Mouse (Mus musculus) neutrophil, adult 5-6 weeks (primary cell): Measurements from ENCODE around the gene Fsd2. TPM values are rescaled to one million over a fixed set of nuclear protein-coding genes. Genes with fewer than 3 reads are reported as not detected.

Experiments
- ATAC-seq: fragments of 151-379, 151-347 bp; 2 replicates; pipeline ENCODE4 v1.8.0; 2017; ENCODE audit warnings: mild to moderate bottlenecking, moderate TSS enrichment; ENCODE audit not compliant: insufficient number of reproducible peaks, poor library complexity, low FRiP score, severe bottlenecking; ENCODE audit errors: extremely low read depth
- total RNA-seq: library from RNA; stranded (forward); fragments of 200-1000 nt; gene quantifications from 2 replicates; pipeline ENCODE4 v1.2.3, GENCODE M21; 2017

Fsd2 gene
- total RNA-seq, 1 experiment from 2014 or later: 0.35 TPM

GRCm38 (mm10) chr7:81557252-81557984 lies 9.3 kb downstream of the Fsd2 start:
- no peak for ATAC-seq

DNA sequence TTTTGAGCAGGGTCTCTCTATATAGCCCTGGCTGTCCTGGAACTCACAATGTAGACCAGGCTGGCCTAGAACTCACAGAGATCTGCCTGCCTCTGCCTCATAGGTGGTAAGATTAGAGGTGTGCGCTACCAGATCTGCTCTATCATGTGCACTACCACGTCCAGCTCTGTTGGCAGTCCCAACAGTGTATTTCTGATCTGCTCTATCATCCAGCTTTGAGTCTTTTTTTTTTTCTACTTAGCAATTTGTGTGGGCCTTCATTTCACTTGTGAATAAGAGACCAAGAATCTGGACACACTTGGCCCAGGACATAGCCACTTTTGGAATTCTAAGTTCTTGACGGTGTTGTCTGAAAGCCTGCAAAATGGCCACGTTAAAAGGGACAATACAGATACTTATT lies 9.9 kb downstream of the Fsd2 start:
- no peak for ATAC-seq

- ATAC-seq: peak; percentile 48; the same call in 1 of the 2 replicates
These were observed 12.4 kb downstream of the Fsd2 start for GRCm38 (mm10) chr7:81554369-81554768.

DNA sequence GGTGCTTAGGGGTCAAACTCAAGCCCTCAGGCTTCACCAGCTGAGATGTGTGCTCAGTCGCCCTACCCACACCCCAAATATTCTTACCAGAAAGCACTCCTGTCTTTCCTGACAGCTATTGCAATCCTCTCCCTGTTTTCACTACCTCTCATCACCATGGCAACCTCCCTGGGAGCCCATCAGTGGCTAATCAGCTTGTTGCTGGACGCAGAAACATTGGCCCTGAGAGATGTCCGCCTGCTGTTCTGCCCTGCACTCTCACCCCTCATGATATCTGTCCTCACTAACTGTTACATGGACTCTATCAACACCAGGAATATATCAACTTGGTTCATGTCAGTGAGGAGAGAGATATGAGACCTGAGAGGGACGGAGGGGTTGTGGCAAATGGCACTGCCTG lies 13.2 kb downstream of the Fsd2 start:
- no peak for ATAC-seq

DNA sequence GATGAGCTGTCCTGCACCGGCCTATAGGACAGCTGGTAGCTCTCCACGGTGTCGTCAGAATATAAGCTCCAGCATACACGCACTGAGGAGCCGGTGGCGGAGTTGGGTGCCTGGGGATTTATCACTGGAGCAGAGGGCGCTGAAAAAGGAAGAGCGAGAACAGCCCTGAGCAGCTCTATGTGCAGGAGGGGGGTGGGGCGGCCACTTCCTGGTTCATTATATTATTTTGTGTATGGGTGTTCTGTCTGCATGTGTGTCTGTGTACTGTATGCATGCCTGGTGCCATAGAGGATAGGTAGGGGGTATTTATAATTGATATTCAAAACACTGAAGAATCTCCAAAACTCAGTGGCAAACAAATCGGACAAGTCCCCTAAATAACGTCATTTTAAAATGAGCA lies 17.9 kb downstream of the Fsd2 start:
- ATAC-seq: no peak

- no peak for ATAC-seq
These were observed 23.8 kb downstream of the Fsd2 start for GRCm38 (mm10) chr7:81542934-81543333.

GRCm38 (mm10) chr7:81541924-81542524 lies 24.7 kb downstream of the Fsd2 start:
- ATAC-seq: no peak

GRCm38 (mm10) chr7:81540999-81541398 lies 25.7 kb downstream of the Fsd2 start:
- ATAC-seq: no peak

DNA sequence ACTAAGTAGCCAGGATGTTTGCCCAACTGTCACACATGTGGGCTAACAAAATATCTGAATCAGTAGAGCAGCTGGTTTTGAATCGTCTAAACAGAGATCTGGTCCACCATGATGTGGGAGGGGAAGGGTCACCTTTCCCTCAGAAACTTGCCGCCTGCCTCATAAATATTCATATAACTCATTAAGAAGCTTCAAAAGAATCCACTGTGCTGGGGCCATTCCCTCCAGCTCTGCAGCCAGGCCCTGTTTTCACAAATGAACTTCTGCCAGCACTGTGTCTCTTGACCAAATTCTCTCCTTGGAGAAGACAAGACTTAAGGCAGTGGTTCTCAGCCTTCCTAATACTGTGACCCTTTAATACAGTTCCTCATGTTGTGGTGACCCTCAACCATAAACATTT lies 27.2 kb downstream of the Fsd2 start:
- ATAC-seq: no peak

- ATAC-seq: no peak
These were observed 28.6 kb downstream of the Fsd2 start for GRCm38 (mm10) chr7:81538070-81538675.

DNA sequence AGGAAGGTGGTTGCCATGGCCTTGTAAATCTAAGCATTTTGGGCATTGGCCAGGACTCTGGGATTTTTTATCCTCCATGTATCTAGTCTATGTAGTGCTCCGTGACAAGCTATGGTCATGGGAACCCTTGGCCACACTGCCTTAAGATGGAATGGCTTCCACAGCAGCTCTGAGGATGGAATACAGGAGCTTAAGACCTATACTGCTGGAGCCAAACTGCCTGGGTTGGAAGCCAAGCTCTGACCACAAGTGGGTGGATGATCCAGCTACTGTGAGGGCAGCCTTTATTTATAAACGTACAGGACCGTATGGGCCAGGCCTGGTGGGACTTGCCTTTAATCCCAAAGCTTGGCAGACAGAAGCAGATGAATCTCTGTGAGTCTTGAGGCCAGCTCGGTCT lies 30.3 kb downstream of the Fsd2 start:
- no peak for ATAC-seq

- ATAC-seq: no peak
These were observed 35.3 kb downstream of the Fsd2 start for GRCm38 (mm10) chr7:81531462-81531861.

DNA sequence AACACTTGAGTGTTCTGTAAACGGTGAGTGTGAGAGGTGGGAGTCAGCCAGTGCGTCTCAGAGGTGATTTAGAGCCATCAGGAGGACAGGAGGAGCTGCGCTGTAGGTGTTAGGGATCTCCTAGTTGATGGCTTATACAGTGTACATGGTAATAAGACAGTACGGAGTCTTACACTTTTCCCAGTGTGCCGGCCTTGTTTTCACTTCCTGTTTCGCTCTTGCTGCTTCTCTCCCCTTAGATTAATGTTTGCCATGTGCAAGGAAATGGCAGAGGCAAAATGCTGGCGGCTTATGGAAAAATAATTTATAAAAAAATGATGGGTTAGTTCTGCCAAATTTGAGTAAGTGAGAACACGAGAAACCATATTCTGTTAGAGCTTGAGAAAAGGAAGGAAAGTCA lies 37.8 kb downstream of the Fsd2 start:
- no peak for ATAC-seq

DNA sequence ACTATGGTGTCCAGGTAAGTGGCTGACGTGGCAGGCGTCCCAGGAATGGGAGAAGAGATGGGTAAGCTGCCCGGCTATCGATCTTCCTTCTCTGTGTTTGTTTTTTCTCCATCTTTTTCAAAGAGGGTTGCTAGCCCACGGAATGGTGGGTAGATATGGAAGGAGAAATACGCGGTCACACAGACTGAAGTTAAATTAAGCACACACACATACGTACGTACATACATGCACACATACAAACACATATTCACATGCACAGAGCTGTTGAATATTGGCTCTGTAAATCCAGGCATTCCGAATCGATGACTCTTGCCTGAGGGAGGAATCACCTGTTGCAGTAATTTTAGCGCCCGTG lies 43.1 kb downstream of the Fsd2 start:
- ATAC-seq: no peak

GRCm38 (mm10) chr7:81523008-81523662 lies 43.6 kb downstream of the Fsd2 start:
- ATAC-seq: peak; percentile 94

DNA sequence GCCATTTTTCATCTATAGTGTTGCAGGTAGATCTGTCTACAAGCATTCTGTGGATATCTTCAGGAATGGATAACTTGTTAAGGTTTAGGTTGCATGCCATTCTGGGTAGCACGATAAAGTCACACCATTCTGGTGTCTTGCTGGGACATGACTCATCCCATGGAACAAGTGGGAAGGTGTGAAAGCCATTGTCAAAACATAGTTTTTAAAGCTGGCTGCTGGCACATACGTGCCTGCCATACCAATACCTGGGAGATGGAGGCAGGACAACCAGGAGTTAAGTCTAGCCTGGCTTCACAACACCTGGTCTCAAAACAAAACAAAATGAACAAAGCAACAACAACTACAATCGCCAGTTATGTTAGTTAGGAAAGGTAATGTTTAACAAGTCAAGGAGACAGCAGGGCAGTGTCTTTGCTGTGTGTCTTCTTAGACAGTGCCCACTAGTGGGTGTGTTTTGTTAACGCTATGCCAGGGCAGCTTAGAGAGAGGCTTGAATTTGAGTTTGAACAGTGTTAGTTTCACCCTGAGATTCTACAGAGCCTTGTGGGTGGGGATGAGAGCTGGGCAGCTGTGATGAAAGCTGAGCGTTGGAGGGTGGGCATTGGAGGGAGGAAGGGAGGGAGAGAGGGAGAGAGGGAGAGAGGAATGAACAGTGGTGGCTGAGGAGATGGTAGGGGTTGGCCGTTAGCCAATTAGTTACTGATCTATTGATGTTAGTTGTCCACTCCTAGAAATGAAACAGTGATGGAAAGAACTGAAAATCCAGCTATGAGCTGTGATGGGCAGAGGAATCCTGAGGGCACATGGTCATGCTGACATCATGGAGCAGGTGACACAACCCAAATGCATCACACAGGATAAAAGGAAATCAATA lies 50.4 kb downstream of the Fsd2 start:
- no peak for ATAC-seq

DNA sequence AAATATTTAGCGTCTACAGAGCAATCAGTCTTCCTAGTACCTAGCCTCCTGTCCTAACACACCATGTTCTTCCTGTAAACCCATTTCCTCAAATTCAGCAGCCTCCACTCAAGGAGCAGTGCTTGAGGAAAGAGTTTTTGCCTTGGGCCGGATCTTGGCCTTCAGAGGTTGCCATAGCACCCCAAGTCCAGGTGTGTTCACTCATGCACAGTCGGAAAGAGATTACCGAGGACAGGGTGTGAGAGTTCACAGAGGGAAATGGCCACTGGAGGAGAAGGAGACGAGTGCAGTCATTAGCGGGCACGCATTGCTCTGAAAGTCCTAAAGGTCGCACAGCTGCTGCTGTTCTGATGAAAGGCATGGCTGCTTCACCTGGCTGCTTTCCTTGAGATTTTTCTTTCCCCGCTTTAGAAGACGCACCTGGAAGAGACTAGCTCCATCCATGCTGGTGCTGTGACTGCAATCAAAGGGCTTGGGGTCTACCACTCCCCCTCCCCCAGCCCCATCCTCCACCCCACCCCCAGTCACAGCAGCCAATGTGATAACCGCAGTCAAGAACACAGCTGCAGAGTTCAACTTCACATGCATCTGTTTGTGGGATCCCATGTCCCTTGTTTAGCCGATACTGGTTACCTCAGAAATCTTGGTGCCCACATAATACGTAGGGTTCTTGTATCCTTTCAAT lies 51.7 kb downstream of the Fsd2 start:
- ATAC-seq: no peak

GRCm38 (mm10) chr7:81501050-81501449 lies 65.7 kb downstream of the Fsd2 start:
- no peak for ATAC-seq

DNA sequence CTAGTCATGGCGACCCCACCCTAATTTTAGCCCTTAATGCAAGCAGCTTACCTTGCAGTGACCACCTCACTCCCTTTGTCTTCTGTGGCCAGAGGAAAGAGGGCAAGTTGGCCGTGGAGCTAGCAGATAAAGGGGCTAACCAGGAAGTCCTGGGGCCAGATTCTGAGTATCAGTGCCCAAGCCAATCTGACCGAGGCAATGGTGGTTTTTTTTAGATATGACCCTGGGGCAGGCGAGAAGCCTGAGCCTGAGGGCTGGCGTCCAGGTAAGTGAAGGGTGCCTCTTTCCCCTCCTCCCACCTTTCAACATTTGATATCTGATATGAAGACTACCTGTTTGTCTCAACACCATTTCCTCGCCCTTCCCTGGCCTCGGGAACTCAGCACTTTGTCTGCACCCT lies 68.6 kb downstream of the Fsd2 start, which contains the start of gene BC048679:
TSS of gene BC048679 (minus strand) at position 101 of the 400 bp plus-strand sequence.
- ATAC-seq: no peak
